Comparison of ENCODE assay signal across 21 mouse cellular contexts in the genomic region with DNA sequence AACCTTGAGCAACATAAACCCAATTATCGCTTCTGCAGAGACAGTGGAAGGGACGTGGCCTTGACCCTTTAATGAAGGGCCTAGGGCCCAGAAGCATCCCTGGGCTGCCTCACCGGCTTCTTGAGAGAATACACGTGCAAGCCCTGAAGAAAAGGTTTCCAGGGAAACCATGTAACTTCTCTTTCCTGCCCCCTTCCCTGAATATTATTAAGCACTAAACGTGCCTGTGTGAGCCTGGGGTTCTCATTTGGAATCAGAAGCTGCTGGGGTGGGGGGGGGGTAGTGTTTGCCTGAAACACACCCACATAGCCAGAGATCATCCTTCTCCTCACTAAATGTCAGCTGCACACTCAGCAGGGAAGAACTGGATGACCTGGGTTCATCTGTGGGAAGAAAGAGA. TPM values are rescaled to one million over a fixed set of nuclear protein-coding genes. Genes with fewer than 3 reads are reported as not detected.
A peak's percentile ranks its signal among the peaks of the same experiment; 100 is the strongest.
DNase-seq lines count a peak whose midpoint lies in the region; ATAC-seq and TF ChIP-seq lines count a peak whose summit lies in the region.
"Had no signal": no experiment of that assay in that cellular context is flagged by ENCODE, and none has a peak within 500 bp of the region (broad histone marks: within the 10 kb centered on the region; RNA-seq: fewer than 3 reads in every experiment).

No protein-coding gene starts in this region.

- DNase-seq in embryo, embryonic 10 days (ENCODE audit: low spot score), result peak; percentile 3
- no peak for DNase-seq in embryo, embryonic 9.5 days (ENCODE audit: extremely low spot score)
- DNase-seq in brain, adult 2 months (ENCODE audit: low read depth, low spot score), result peak; percentile 53
- DNase-seq in forebrain, postnatal 0 days, result no peak
- peak; percentile 68 for DNase-seq in midbrain, embryonic 14.5 days
- no peak for DNase-seq in lung, postnatal 14 days
- no peak for DNase-seq in left cerebral cortex, adult 18-20 months (ENCODE audit: low spot score in 2 of 2)
- DNase-seq: adrenal gland, adult 8-10 months; cerebellum, adult 11-12 months; cerebellum, postnatal 25 days; heart, postnatal 4 days; liver, embryonic 13.5 days; thymus, postnatal 14 days had no signal

- H3K36me3 ChIP-seq in forebrain, postnatal 0 days (ENCODE audit: insufficient read depth), result no peaks in the 10 kb centered on the region
- H3K36me3 ChIP-seq in midbrain, embryonic 14.5 days (ENCODE audit: control insufficient read depth, insufficient read depth, low read length), result no peaks in the 10 kb centered on the region
- H3K36me3 ChIP-seq: heart, embryonic 13.5 days; kidney, embryonic 15.5 days; limb, embryonic 13.5 days; liver, embryonic 13.5 days; lung, embryonic 15.5 days had no signal

- no peak overlapping the region for H3K4me2 ChIP-seq in forebrain, postnatal 0 days (ENCODE audit: low read depth)
- H3K4me2 ChIP-seq in midbrain, embryonic 14.5 days (ENCODE audit: low read length), result no peak overlapping the region
- H3K4me2 ChIP-seq: heart, embryonic 13.5 days; kidney, embryonic 15.5 days; limb, embryonic 13.5 days; liver, embryonic 13.5 days; lung, embryonic 15.5 days had no signal

- no peaks in the 10 kb centered on the region for H3K9me3 ChIP-seq in forebrain, postnatal 0 days (ENCODE audit: low read length)
- no peaks in the 10 kb centered on the region for H3K9me3 ChIP-seq in midbrain, embryonic 14.5 days (ENCODE audit: control insufficient read depth, low read length)
- H3K9me3 ChIP-seq: heart, embryonic 13.5 days; kidney, embryonic 15.5 days; limb, embryonic 13.5 days; liver, embryonic 13.5 days; lung, embryonic 15.5 days had no signal

- no peak for TF ChIP-seq CTCF in forebrain, postnatal 0 days (IDR thresholded peaks at IDR 0.05; ENCODE audit: low read depth)

- H3K27me3 ChIP-seq in forebrain, postnatal 0 days (ENCODE audit: insufficient read depth, low read length), result no peaks in the 10 kb centered on the region
- no peaks in the 10 kb centered on the region for H3K27me3 ChIP-seq in midbrain, embryonic 14.5 days (ENCODE audit: control insufficient read depth, insufficient read depth, low read length)
- H3K27me3 ChIP-seq: heart, embryonic 13.5 days; kidney, embryonic 15.5 days; lung, embryonic 15.5 days had no signal

- ATAC-seq in forebrain, postnatal 0 days, result peak; percentile 90
- ATAC-seq in midbrain, embryonic 14.5 days (ENCODE audit: low FRiP score, low TSS enrichment), result peak; percentile 66; the same call in 1 of the 2 replicates
- ATAC-seq in inflammation-experienced regulatory T-cells, adult 6 months, result no peak
- ATAC-seq: intestine, postnatal 0 days; Patski had no signal

- H3K9ac ChIP-seq in forebrain, postnatal 0 days, result peak overlapping the region; percentile 3; the same call in 1 of the 2 replicates
- no peak overlapping the region for H3K9ac ChIP-seq in midbrain, embryonic 14.5 days (replicated peaks; ENCODE audit: low read length)
- H3K9ac ChIP-seq: heart, embryonic 13.5 days; kidney, embryonic 15.5 days; limb, embryonic 13.5 days; liver, embryonic 13.5 days; lung, embryonic 15.5 days had no signal

- 17% methylated on average over 5 of the region's 5 CpGs for WGBS in forebrain, postnatal 0 days
- WGBS in midbrain, embryonic 14.5 days, result 13% methylated on average over 5 of the region's 5 CpGs

- H3K27ac ChIP-seq in forebrain, postnatal 0 days (ENCODE audit: low read depth, low read length), result peak overlapping the region; percentile 50
- peak overlapping the region; percentile 46 for H3K27ac ChIP-seq in midbrain, embryonic 14.5 days (replicated peaks; ENCODE audit: low read depth, low read length)
- H3K27ac ChIP-seq: heart, embryonic 13.5 days; kidney, embryonic 15.5 days; limb, embryonic 13.5 days; liver, embryonic 13.5 days; lung, embryonic 15.5 days; macrophage had no signal

- no peak overlapping the region for H3K4me3 ChIP-seq in forebrain, postnatal 0 days (ENCODE audit: low read depth, low read length)
- no peak overlapping the region for H3K4me3 ChIP-seq in midbrain, embryonic 14.5 days (replicated peaks; ENCODE audit: low read depth, low read length)
- H3K4me3 ChIP-seq: heart, embryonic 13.5 days; kidney, embryonic 15.5 days; limb, embryonic 13.5 days; liver, embryonic 13.5 days; lung, embryonic 15.5 days had no signal

- H3K4me1 ChIP-seq in forebrain, postnatal 0 days (ENCODE audit: insufficient read depth), result no peaks in the 10 kb centered on the region
- H3K4me1 ChIP-seq in midbrain, embryonic 14.5 days (ENCODE audit: control insufficient read depth, insufficient read depth, low read length), result no peaks in the 10 kb centered on the region
- H3K4me1 ChIP-seq: heart, embryonic 13.5 days; kidney, embryonic 15.5 days; limb, embryonic 13.5 days; liver, embryonic 13.5 days; lung, embryonic 15.5 days had no signal

RNA-seq across cellular contexts. Expression of a gene that starts 49.7 kb away (rescaled TPM):
- total RNA-seq in forebrain, postnatal 0 days (2014; rRNA removed), result 1.0 and 1.2 TPM in 2 replicates
- polyA plus RNA-seq in forebrain, postnatal 0 days (2015; fragmentation: Nextera tagmentation; extraction: Ambion mirVana), result 0.91 and 1.2 TPM in 2 replicates
- 0.40 and 1.5 TPM in 2 replicates for polyA plus RNA-seq in midbrain, embryonic 14.5 days (2014; fragmentation: Nextera tagmentation; extraction: Ambion mirVana)
- polyA plus RNA-seq in inflammation-experienced regulatory T-cells, adult 6 months (2017; shearing (Covaris generic)), result 10 to 100 TPM; 22.5 to 29.8 (median 27.2) TPM
- 1 to 10 TPM; 3.2 to 3.3 TPM for total RNA-seq in left cerebral cortex, adult 18-20 months (2021)
- polyA plus RNA-seq: Patski had no signal

Comparison
In these comparisons a context has a peak if more than half of its experiments do, and no peak if none do; other contexts are left out.
1. DNase-seq: peak in embryo, embryonic 10 days (single experiment), brain, adult 2 months (single experiment) and midbrain, embryonic 14.5 days (single experiment); none in embryo, embryonic 9.5 days (single experiment), forebrain, postnatal 0 days (single experiment), lung, postnatal 14 days (single experiment) and left cerebral cortex, adult 18-20 months (0 of 2).